Mouse (Mus musculus) retina, postnatal 1 day (tissue): Measurements from ENCODE around the gene Fars2.

Experiments used
- DNase-seq: peaks from one replicate; pipeline ENCODE4 v3.0.0-alpha.2; 2012

The Fars2 gene

DNA sequence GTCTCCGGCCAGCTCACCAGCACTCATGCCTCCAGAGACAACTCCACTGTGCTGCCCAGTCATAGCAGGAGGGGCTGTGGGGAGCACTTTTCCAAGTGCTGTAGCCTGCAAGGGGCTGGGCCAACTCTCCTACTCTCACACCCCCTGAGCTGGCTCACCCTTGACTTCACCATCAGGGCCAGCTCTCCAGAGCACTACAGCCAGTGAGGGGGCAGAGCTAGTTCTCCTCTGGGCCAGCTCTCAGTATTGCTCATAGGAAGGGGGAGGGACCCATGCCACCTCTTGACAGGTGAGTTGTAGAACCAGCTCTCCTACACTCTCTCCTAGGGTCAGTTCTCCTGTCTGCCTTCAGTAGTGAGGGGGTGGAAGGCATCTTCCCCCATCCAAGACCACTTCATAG lies 413.6 kb downstream of the Fars2 start:
- no peak for DNase-seq

DNA sequence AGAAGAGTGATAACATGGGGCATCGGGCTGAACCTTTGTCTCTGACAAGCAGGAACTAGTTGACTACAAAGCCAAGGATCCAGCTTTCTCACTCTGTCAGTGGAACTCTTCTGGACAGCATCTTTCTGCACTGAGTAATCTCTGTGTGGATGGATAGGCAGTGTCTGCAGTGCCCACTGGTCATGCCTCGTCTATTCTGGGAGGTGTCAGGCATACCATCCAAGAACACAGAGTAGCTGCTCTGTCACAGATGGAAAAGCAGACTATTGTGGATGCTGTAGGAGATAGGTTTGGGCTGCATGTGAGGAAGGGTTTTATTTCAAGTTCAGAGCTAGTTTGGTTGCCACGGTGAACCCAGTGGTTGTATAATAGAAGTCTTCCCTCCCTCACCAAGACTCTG lies 414.7 kb downstream of the Fars2 start:
- no peak for DNase-seq

DNA sequence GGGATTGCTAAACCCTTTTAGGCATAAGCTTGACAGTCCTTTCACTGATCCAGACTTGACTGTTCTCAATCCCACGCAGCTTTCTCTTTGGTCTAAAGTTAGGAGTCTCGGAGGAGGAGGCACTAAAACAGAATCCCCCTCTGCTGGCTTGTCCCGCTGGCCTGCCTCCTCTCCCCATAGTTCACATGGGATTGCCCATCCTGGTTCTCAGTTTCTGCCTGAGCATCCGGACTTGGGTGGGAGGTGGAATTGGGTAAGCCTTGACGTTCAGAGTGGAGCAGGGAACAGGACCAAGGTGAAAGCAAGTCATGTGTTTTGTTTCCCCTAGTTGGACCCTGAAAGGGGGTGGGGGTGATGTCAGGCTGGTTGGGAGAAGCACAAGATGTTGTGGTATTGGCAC lies 415.9 kb downstream of the Fars2 start:
- no peak for DNase-seq

DNA sequence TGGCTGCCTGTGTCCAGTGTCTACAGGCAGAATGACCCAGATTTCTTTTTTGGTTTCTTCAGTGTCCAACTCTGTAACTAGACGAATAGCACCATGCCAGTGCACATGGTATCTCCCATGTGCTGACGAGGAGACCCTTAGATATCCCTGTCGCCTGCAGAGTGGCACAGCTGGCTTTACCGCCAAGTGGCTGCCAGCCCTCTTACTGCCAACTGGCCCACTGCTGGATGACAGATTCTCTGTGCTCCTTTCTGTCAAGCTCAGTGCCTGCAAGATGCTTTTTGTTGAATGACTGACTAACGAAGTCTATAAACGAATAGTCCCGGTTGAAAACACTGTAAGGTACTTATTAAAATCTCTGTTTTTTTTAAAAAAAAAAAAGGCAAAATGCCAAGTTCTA lies 416.3 kb downstream of the Fars2 start:
- peak; percentile 14 for DNase-seq

DNA sequence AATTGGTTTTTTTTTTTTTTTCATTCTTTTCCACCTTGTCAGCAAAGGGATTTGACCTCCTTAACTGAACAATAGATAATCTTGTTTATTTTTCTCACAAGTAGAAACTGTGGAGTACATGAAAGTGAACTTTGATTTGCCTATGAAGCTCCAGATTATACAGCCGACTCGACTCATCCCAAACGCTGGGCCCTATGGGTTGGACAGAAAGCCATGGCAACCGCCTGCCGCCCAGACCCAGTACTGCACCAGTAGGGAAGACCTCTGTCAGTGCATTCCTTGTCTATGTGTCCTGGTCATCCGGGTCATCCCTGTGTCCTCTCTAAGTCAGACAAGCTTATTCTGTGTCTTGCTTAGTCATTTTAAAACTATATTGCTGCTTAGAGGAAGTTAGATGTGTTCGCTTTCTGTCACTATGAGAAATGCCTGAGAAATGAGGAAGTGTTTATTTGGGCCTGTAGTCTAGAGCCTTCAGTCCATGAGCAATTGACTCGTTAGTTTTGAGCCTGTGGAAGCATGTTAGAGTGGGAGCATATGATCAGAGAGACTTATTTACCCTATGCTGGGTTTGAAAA lies 416.8 kb downstream of the Fars2 start:
- DNase-seq = no peak

DNA sequence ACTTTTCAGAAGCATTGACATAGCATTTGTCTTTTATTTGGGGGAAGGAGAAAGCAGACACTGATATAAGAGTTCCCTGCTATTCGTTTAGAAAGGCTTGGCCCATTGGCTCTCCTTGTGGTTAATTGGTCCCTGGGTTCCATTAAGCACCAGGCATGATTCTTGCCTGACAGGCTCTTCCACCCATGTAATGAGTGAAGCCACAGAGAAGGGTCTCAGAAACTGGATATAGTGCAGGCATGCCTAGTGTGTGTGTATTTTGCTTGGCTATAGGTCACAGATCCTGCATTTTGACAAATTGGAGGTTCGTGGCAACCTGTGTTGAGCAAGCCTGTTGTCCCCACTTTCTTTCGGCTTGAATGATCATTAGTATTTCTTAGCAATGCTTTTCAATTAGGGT lies 420.4 kb downstream of the Fars2 start:
- DNase-seq = no peak

DNA sequence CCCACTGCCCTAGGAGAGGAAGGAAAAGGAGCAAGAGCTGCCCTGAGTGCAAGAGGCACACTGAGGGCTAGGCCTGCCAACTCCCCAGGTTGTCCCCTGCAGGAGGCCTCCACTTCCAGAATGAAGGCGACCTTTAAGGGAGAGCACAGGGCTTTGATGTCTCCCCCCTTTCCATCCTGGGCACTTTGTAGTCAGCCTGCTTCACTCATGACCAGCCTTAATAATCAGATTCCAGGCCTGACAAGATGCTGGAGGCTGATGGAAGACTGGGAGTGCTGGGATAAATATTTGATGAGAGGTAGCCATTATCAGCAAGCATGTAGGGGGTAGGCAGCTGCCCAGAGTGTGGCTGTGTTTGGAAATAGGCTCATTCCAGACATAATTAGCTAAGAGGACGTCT lies 421.2 kb downstream of the Fars2 start:
- DNase-seq = peak; percentile 15

DNA sequence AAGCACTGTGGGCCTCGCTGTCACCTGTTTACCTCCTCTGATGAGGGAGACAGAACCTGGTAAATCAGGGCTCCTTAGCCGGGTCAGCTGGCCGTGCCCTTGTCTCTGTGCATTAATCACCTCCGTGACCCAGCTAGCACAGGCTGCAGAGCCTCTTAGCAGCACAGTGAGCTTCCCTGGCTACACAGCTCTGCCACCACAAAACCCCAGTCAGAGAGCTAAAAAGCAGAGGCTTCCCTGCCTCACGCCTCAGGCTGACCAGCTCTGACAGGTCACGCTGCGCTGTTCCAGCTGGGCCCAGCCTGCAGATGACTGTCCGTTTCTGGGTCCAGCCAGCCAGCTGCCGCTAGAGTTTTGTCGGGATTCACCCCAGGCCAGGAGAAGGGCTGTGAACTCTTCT lies 423.0 kb downstream of the Fars2 start:
- DNase-seq = peak; percentile 75

DNA sequence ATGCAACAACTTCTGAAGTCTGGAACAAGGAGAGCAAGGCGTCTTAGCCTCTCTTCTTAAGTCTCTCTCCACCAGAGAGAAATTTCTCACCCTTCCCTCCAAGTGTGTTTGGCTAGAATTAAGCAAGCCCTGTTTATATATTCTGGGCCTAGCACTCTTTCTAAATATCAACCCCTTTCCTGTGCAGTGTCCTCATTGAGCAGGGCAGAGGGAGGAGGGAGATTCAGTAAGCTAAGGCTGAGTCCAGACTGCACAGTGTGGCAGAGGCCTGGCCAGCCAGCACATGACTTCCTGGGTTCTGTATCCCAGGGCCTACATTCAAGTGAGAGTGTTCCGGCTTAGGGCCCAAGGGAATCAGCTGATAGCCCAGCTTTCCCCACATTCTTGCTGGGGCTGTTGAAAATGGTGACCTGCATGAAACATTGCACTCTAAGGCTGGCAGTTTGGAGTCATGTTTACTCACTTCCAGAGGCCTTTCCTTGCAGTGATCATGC lies 424.1 kb downstream of the Fars2 start:
- DNase-seq = no peak

DNA sequence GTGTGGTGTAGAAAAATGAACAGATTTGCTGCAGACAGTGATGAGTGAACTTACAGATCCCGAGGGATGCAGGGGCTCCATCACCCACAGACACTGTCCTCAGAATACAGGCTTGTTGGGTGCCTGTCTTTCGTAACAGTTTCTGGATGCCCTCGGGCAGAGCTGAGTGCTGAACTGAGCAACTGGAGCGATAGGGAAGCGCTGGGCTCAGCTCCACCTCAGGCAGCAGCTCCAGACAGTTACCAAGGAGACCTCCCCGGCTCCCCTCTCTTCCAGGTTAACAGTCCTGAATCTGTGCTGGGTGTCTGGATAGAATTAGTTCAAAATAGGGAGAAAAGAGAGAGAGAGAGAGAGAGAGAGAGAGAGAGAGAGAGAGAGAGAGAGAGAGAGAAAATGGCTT lies 433.5 kb downstream of the Fars2 start:
- DNase-seq = peak; percentile 48

DNA sequence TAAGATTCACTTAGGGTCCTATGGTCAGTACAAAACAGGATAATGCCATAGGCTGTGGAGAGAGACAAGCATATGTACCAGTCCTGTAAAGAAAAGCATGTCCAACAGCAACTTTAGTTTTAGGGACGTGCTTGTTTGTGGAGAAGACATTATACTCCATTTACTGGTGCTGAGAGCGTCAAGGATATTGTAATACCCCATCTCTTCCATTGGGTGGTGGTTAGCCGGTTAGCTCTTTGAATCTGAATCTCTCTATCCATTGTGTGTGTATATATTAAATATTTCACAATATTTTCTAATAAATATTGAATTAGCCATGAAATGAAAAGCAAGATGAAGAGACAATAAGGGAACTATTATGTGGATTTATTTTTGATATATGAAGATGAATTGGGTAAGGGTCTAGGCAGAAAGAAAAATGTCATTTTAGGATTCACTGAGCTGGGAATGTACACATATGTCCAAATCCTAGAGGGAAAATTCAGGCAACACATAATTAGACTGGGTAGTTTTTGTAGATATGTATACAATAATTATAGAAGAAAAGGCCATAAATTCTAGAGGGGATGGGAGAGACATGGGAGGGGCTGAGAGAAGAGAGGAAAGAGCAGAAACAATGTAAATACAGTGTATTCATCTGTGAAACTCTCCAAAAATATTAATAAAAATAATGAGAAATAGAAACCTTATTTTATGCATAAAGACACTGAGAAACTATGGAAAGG lies 435.5 kb downstream of the Fars2 start:
- DNase-seq = no peak

DNA sequence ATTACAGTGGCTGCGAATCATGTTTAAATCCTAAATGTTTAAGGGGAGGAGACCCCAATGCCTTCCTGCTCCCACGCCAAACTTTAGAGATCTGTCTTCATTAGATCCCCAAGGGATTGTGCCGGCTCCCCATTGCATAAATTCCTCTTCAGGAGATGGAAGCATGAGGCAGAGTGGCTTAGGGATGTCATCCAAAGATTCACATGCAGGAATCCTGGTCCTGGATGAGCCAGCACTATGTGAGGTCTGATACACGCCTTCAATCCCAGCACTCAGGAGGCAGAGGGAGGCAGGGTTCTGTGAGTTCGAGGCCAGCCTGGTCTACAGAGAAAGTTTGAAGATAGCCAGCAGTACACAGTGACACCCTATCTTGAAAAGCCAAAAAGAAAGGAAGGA lies 436.0 kb downstream of the Fars2 start:
- no peak for DNase-seq

DNA sequence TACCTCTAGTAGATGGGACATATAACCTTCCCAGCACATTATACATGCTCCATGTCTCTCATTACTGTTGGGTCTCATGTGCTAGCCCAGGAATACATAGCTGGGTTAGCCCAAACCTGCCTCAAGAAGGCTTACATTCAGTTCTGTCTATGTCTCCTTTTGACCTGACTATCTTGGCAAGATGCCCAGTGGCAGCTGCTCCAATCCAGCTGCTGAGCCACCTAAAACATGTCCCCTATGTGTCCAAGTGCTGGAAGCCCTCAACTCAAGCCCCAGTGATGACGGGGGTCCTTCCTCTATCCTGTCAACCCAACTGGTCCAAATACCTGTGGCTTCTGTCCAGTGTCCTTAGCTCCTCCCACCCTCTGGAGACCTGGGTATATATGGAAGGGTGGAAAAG lies 437.5 kb downstream of the Fars2 start:
- DNase-seq = no peak

DNA sequence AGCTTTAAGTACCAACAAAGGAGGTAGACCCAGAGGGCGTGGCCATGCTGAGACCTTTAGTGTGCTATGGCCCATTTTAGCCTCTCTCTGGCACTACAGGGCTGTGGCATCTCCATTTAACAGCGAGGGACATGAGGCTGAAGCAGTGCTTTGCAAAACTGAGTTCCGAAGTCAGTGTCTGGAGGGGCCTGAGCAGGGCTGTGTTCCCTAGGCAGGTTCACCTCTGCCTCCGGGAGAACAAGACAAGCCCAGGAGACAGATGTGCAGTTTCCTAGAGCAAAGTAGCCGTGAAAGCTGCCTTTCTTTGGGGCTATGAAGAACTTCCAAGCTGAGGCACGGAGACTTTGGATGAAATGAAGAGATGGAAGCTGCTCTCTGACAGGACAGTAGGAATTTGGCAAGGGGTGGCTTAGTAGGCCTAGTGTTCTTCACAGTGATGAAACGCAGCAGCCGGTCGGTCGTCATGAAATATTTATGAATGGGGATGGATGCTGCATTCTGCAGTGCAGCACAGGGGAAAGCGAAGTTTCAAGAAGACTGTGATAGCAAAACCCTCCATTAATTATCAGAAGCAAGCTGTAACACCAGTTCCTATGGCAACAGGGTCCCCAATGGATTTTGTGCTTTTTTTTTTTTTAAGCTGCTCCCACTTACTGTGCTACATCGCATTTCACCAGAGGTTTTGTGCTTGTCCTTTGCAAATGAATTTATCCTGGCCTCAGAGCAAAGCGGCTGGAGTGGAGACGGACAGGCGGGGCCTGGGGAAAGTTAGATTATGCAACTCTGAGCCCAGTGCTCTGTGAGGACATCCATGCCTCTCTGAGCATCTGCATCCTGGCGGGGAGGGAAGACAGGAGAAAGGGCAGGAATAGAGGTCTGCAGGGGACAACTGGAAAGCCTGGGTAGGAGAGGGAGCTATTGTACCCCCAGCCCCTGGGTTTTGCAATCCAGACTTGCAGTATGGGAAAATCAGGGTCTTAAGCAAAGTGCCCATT lies 445.5 kb downstream of the Fars2 start:
- DNase-seq = peak; percentile 38

DNA sequence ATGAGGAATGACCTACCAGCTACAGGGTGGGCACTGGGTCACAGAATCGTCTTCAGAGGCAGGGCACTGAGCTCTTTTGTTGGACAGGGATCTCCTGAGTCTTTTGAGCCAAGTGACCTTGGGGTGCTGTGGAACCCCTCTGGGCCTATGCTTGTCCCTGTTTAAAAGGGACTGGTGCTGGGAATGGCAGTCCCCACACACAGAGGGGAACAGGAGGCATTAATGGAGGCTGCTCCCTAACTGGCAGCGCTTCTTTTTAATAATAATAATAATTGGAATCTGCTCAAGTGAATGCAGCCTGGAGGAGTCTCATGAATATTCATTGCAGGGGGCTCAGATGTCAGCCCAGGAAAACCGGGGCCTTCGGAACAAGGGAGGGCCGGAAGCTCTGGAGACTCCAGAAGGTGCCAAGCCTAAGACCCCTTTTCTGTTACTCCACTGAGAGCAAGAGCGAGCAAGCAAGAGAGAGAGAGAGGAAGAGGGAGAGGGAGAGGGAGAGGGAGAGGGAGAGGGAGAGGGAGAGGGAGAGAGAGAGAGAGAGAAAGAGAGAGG lies 447.6 kb downstream of the Fars2 start:
- DNase-seq = no peak

DNA sequence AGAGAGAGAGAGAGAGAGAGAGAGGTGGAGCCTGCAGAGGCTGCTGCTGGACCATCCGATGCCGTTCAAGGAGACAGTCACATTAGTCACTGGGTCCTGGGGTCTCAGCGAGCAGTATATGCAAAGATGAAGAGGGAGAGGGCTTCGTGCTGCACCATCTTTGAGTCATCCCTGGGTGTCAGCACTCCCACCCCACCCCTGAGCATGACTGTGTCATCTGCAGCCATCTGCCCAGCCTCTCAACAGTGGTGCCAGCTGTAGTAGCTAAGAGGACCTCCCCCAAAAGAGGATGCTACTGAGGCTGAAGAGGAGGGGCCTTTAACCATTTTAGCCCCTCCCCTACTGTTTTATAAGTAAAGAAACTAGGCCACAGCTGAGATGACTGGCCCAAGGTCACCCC lies 459.6 kb downstream of the Fars2 start:
- DNase-seq = no peak

DNA sequence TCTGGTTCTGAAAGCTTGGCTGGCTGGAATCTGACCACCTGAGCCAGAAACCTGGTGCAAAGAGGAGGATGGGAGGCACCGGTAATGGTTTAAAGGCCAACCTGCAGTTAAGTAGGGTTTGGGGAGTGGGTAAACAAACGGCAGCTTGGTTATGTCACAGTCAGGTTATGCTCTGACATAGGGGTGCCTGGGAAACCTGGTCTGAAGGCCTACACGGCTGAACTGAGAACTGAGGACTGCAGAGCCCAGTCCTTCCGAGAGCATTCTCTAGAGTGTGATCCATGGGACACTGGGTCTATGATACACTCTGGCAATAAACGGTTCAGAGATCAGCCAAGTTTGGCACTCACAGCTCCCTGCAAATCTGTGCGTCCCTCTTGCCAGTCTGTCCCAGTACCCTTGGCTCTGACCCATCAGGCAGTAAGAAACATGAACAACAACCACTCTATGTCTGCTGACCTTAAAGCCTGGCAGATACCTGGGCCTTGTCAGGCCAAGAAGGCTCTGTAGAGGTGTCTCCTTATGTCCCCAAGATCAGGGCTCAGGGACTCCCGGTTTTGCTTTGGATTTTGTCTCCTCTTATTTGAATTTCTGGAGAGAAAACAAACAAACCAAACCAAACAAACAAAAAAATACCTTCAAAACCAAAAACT lies 460.8 kb downstream of the Fars2 start:
- no peak for DNase-seq

DNA sequence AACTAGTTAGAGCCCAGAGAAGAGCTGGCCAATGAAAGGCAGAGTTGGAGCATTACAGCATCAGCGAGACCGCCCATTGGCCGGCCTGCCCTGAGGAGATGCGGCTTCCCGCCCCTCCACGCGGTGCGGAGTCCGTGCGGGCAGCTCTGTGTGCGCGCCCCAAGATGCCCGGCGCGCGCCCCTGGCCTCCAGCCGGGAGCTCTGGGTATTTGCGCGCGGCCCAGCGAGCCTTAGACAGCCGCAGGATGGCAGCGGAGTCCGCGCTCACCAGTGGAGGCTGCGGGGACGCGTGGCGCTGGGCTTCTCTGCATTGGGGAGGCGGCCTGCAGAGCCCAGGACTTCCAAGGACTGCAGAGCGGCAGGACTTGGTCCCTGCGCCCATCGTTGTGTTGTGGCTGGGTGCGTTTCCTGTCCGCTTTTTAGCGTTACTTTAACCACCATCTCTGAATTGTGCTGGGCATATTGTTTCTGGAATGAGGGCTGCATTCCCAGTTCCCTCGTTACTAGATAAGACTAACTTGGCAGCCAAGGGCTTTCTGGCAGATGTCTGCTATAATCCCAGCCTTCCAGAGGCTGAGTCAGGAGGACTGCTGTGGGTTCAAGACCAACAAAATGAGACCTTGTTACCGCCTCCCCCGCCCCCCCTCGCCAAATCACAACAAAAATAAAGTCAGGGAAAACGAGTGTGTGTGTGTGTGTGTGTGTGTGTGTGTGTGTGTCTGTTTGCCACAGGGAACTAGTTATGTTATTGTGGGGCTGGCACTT lies 461.5 kb downstream of the Fars2 start:
- DNase-seq = peak; percentile 91

DNA sequence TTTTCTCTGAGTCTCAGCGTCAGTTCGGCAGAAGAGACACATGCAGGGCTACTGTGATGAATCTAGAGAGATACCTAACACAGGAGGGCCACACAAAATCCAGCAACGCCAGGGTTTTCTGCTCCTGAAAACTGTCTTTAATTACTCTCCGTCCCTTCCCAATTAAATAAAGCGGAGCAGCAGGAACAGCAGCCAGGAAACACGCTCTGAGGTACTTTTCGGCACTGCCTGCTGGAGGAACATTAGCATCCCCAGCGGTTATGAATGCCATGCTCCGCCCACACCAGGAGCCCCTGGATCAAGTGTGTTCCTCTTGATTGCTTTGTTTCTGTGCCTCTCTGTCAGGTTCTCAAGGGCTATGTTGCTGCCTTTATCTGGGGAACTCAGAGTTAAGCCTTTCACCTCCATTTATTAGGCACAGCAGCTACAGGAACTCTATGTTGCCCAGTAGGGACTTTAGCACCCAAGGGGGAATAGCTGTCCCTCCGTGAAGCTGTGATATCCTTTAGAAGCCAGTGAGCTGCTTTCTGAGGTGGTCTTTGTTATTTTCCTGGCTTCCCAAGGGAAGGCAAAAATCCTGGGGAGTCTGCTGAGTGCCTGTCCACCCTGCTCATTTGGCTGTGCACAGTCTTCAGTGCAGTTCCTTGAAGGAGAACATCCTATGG lies 465.3 kb downstream of the Fars2 start:
- peak; percentile 58 for DNase-seq

DNA sequence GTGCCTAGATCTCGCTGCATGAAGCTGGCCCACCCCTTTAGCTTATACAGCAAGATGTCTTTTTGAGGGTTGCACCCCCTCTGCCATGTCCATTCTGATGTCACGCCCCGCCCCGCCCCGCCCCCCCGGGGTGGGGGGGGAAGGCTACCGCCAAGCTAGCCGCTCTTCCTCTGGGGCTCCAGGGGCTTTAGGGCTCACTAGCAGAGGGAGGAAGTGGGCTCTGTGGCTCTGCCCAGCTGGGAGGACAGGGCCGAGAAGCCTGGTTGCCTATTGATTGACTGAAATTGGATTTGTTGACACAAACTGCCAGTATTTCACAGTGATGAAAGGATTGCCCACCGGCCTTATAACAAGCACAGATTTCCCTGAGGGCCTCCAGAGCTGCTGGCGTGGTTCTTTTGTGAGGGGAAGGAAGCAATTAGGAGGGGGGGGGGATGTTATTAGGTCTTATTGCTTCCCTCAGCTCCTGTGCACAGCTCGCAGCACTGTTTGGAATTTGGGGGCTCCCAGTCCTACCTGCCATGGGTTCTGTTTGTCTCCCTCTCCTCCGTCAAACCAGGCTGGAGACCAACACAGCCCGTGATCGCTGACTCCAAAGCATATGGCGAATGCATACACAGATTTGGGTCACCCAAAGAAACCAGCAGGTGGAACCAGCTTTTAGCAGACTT lies 466.4 kb downstream of the Fars2 start:
- peak; percentile 65 for DNase-seq

DNA sequence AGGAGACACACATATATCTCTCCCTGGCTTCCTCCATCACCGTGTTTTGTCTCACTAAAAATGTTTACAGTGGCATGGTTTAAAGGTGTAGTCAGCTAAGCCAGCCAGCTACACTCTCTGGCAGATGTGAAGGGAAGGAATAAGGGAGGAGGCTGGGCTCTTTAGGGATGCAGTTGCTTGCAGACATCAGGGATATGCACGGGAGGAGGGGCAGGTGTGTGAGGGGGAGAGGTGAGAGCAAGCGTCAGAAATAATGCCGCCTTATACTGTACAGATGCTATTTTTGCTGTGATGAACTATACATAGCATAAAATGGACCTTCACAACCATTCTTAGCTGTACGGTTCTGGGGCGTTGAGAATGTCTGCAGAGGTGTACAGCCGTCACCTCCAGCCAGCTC lies 467.0 kb downstream of the Fars2 start:
- DNase-seq = no peak
